Mouse (Mus musculus) midbrain, embryonic 13.5 days (tissue): Measurements from ENCODE around the gene Gm9964. TPM values are rescaled to one million over a fixed set of nuclear protein-coding genes. Genes with fewer than 3 reads are reported as not detected.
A peak's percentile ranks its signal among the peaks of the same experiment; 100 is the strongest.

Experiments used
- ATAC-seq: fragments of 200-750 bp; cut with Nextera tagmentation; 2 replicates; pipeline ENCODE4 v1.8.0; 2017; ENCODE audit warnings: mild to moderate bottlenecking, moderate TSS enrichment, moderate library complexity
- H3K27ac ChIP-seq: fragments of 300-500 bp; sonication (generic); 2 replicates; pipeline ENCODE4 v1.5.1; 2015; ENCODE audit warnings: inconsistent platforms, mild to moderate bottlenecking, moderate library complexity
- H3K27me3 ChIP-seq: fragments of 300-500 bp; sonication (generic); 2 replicates; pipeline ENCODE4 v1.6.1; 2015; ENCODE audit warnings: mild to moderate bottlenecking, inconsistent platforms
- H3K36me3 ChIP-seq: fragments of 300-500 bp; sonication (generic); 2 replicates; pipeline ENCODE4 v1.6.1; 2015; ENCODE audit warnings: mild to moderate bottlenecking, inconsistent platforms
- H3K4me1 ChIP-seq: fragments of 300-500 bp; sonication (generic); replicated peaks from 2 replicates; pipeline ENCODE4 v1.6.1; 2015; ENCODE audit warnings: inconsistent platforms
- H3K4me2 ChIP-seq: fragments of 300-500 bp; sonication (generic); replicated peaks from 2 replicates; pipeline ENCODE4 v1.6.1; 2015; ENCODE audit warnings: moderate library complexity, mild to moderate bottlenecking, inconsistent platforms
- H3K4me3 ChIP-seq: fragments of 300-500 bp; sonication (generic); replicated peaks from 2 replicates; pipeline ENCODE4 v1.5.1; 2015; ENCODE audit warnings: mild to moderate bottlenecking, inconsistent platforms
- H3K9ac ChIP-seq: fragments of 300-500 bp; sonication (generic); replicated peaks from 2 replicates; pipeline ENCODE4 v1.6.1; 2015; ENCODE audit warnings: mild to moderate bottlenecking, inconsistent platforms
- H3K9me3 ChIP-seq: fragments of 300-500 bp; sonication (generic); 2 replicates; pipeline ENCODE4 v1.6.1; 2016; ENCODE audit warnings: mild to moderate bottlenecking, inconsistent platforms
- WGBS: fragments of 180-500 bp; shearing (Covaris S2); methylation state at CpG from one replicate; pipeline ENCODE4 v1.1.7; 2015; 5-methylcytosine and 5-hydroxymethylcytosine counted together
- polyA plus RNA-seq: library from polyadenylated mRNA; unstranded; fragments of >200 nt; fragmentation: Nextera tagmentation; extraction: Ambion mirVana; gene quantifications from 2 replicates; pipeline ENCODE4 v1.2.1, GENCODE M21; 2015

Gm9964 gene
- not detected in 2 replicates for polyA plus RNA-seq

DNA sequence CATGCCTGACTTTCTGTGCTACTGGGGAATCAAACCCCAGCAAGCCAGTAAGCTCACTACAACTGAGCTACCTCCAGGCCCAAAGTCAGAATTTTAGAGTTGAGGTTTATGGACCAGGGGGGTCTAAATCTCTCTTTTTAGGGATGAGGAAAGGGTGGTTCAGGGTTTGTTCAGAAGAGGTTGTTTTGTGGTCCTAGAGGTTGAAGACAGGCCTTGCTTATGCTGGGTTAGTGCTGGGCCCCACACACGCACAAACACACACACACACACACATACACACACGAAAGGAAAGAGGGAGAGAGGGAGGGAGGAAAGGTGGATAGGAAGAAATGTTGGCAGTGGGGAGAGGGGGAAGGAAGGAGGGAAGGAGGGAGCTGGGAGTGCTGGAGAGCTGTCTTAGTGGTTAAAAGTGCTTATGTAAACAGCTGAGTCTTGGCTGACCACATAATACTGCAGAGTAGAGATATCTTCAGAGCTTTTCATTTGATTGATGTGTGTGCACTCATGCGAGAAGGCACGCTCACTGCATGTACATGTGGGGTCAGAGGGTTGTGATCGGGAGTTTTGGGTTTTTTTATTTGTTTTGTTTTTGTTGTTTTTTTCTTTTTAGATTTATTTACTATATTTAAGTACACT is at the start of gene Gm9964:
Gm9964 (minus strand) TSS at position 51 of the 636 bp plus-strand sequence.
- Histone ChIP-seq H3K4me2 (no peak within 1 kb of the TSS), H3K27me3 (no peaks in the 10 kb centered on the region), H3K4me1 (no peaks in the 10 kb centered on the region), H3K4me3 (no peak within 1 kb of the TSS), H3K27ac (no peak within 1 kb of the TSS), H3K9me3 (no peaks in the 10 kb centered on the region), H3K36me3 (no peaks in the 10 kb centered on the region), H3K9ac (no peak within 1 kb of the TSS)
- WGBS, result 83% methylated on average over 5 of the region's 5 CpGs
- no peak for ATAC-seq

DNA sequence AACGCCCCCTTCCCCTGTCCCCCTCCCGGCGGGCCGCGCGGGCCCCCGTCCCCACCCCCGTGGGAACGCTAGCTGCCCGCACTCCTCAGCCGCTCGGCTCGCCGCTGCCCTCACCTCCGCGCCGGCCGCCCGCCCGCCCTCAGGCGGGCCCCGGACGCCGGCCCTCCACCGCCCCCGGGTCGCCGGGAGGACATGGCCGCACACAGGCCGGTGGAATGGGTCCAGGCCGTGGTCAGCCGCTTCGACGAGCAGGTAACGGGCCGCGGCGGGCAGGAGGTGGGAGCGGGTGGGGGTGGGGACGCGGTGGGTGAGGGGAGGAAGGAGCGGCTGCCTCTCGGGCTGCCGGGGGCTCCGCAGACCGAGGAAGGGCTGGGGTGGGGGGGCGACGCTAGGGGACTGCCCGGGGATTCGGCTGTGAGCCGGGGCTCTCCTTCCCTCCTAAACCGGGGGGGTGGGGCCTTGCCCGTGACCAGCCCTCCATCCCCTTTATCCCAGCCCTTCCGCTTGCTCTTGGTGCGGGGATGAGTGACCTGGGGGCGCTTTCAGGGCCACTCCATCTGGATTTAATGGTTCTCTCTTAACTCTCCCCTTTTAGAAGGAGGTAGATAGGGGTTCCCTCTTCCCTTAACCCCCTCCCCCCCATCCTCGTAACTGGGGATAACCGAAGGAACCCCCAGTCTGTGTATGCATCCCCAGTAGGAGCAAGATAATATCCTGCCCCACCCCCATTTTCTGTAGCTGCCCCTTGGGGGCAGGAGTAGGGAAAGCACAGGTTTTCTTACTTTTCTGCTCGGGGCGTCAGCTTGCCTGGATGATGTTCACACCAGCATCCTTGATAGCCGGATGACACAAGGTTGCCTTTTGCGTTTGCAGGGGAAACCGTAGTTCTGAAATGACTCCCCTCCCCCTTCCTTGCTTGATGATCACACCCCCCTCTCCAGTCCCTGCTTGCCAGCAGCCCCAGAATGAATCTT is 43.4 kb upstream of the Gm9964 start:
- Histone ChIP-seq H3K4me1 (peaks cover 27% of the 10 kb centered on the region), H3K9me3 (no peaks in the 10 kb centered on the region), H3K36me3 (0 out of 2 replicates have a peak, but pooled peaks cover 6% of the 10 kb centered on the region), H3K4me2 (peak overlapping the region; percentile 86), H3K27ac (peak overlapping the region; percentile 94), H3K9ac (peak overlapping the region; percentile 90), H3K4me3 (peak overlapping the region; percentile 86), H3K27me3 (no peaks in the 10 kb centered on the region)
- WGBS, result under 1% methylated on average over 33 of the region's 63 CpGs
- ATAC-seq, result peak; percentile 85

DNA sequence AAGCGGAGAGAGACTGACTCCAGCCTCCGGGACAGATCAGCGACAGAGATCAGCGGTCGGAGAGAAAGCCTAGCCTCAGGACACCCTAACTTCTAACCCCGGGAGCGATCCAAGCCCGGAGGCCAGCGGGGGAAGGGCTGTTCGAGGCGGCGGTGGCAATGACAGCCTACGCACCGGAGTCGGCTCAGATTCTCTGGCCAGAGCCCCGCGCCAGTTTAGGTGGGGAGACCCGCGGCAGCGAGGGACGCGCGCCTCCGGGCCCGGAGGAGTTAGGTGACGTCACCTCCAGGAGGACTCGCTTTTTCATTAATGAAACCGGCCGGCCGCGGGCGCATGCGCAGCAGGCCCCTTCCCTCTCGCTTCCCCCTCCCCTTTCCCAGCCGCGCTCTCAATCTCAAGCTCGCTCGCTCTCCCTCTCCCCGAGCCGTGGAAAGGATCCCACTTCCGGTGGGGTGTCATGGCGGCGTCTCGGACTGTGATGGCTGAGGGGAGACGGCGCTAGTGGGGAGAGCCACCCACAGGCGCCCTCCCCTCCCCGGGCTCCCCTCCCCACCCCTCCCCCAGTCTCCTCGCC is 42.6 kb upstream of the Gm9964 start, which contains the start of gene Nf1:
Nf1 (plus strand) TSS at position 460 of the 574 bp plus-strand sequence.
- H3K4me1 ChIP-seq, result peaks cover 27% of the 10 kb centered on the region
- H3K27ac ChIP-seq, result peak within 1 kb of the TSS; percentile 94
- peak; percentile 98 for ATAC-seq
- WGBS, result under 1% methylated on average over 47 of the region's 49 CpGs
- 0 out of 2 replicates have a peak, but pooled peaks cover 4% of the 10 kb centered on the region for H3K36me3 ChIP-seq
- peak within 1 kb of the TSS; percentile 86 for H3K4me3 ChIP-seq
- no peaks in the 10 kb centered on the region for H3K9me3 ChIP-seq
- H3K9ac ChIP-seq, result peak within 1 kb of the TSS; percentile 90
- no peaks in the 10 kb centered on the region for H3K27me3 ChIP-seq
- H3K4me2 ChIP-seq, result peak within 1 kb of the TSS; percentile 86

DNA sequence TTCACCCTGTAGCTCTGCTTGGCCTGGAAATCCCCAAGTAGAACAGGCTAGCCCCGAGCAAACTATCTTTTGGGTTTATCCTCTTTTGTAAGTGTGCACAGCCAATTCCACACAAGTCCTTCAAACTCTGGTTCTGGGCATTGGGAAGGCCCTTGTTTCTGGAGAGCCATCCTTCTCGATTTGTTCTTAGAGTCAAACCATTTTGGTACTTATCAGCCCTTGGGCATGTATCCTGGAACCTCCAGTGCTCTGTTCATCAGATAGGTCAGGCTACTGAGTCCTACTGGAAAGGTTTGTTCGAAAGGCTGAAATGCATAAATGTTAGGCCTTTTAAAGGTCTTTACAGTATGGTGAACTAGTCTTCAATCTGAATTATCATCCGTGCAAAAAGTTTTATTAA is 41.9 kb upstream of the Gm9964 start:
- Histone ChIP-seq H3K4me2 (peak overlapping the region; percentile 86), H3K4me3 (peak overlapping the region; percentile 86), H3K36me3 (0 out of 2 replicates have a peak, but pooled peaks cover 4% of the 10 kb centered on the region), H3K4me1 (peaks cover 27% of the 10 kb centered on the region), H3K27ac (no peak overlapping the region), H3K27me3 (no peaks in the 10 kb centered on the region), H3K9me3 (no peaks in the 10 kb centered on the region), H3K9ac (peak overlapping the region; percentile 90; the same call in 1 of the 2 replicates)
- WGBS, result 51% methylated on average over 4 of the region's 4 CpGs
- no peak for ATAC-seq

- Histone ChIP-seq H3K27me3 (no peaks in the 10 kb centered on the region), H3K9ac (no peak overlapping the region), H3K4me3 (no peak overlapping the region), H3K36me3 (no peaks in the 10 kb centered on the region), H3K9me3 (no peaks in the 10 kb centered on the region), H3K4me2 (no peak overlapping the region), H3K4me1 (peaks cover 20% of the 10 kb centered on the region), H3K27ac (no peak overlapping the region)
- WGBS, result 89% methylated on average over 5 of the region's 5 CpGs
- no peak for ATAC-seq
These were observed 40.1 kb upstream of the Gm9964 start for GRCm38 (mm10) chr11:79336722-79337267.

DNA sequence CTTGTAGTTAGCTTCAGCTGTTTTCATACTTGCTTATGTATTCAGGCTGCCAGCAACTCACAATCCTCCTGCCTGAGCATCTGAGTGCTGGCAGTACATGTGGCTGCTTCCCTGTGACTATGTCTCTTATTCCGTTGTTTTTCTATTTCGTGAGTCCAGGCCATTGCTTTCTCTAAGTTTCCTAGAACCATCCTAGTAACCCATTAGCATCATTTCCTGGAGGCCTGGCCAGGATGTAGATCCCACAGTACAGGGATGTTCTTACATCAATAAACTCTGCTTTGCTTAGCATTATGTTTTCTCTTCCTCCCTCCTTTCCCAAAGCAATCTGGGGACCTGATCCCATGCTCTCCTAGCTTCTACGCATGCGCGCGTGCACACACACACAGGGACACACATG is 38.4 kb upstream of the Gm9964 start:
- no peak overlapping the region for H3K4me3 ChIP-seq
- no peaks in the 10 kb centered on the region for H3K9me3 ChIP-seq
- H3K4me1 ChIP-seq, result peaks cover 6% of the 10 kb centered on the region
- no peak overlapping the region for H3K9ac ChIP-seq
- H3K27me3 ChIP-seq, result no peaks in the 10 kb centered on the region
- no peak for ATAC-seq
- WGBS, result 93% methylated on average over 6 of the region's 6 CpGs
- H3K4me2 ChIP-seq, result no peak overlapping the region
- H3K36me3 ChIP-seq, result no peaks in the 10 kb centered on the region
- H3K27ac ChIP-seq, result no peak overlapping the region

GRCm38 (mm10) chr11:79329585-79329984 is 32.9 kb upstream of the Gm9964 start:
- WGBS, result 100% methylated on average over 1 of the region's 1 CpGs
- Histone ChIP-seq H3K27me3 (no peaks in the 10 kb centered on the region), H3K27ac (no peak overlapping the region), H3K4me3 (no peak overlapping the region), H3K9me3 (no peaks in the 10 kb centered on the region), H3K36me3 (no peaks in the 10 kb centered on the region), H3K4me2 (no peak overlapping the region), H3K9ac (no peak overlapping the region), H3K4me1 (no peaks in the 10 kb centered on the region)
- ATAC-seq, result no peak

- Histone ChIP-seq H3K36me3 (no peaks in the 10 kb centered on the region), H3K4me3 (no peak overlapping the region), H3K9me3 (no peaks in the 10 kb centered on the region), H3K4me1 (no peaks in the 10 kb centered on the region), H3K9ac (no peak overlapping the region), H3K27ac (no peak overlapping the region), H3K27me3 (no peaks in the 10 kb centered on the region), H3K4me2 (no peak overlapping the region)
- 96% methylated on average over 4 of the region's 4 CpGs for WGBS
- no peak for ATAC-seq
These were observed 31.4 kb upstream of the Gm9964 start for GRCm38 (mm10) chr11:79328060-79328459.

DNA sequence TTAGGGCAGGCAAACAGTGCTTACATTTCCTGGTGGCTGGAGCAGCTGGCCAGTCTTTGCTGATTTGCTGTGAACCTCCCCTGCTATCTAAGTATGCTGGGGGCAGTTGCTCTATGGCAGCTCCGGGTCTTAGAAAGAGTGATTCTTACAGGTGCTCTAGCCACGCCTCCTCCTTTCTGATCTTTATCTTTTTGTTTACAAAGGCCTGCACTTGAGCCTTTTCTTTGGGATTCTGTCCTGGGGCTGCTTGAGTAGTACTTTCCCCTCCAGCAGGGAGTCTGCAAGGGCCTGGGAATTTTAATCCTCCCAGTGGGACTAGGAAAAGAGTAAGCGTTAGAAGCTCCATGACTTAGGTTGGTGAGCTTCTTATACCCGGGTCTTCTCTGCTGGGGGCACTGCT is 30.4 kb upstream of the Gm9964 start:
- Histone ChIP-seq H3K9me3 (no peaks in the 10 kb centered on the region), H3K36me3 (no peaks in the 10 kb centered on the region), H3K4me2 (no peak overlapping the region), H3K27ac (no peak overlapping the region), H3K27me3 (no peaks in the 10 kb centered on the region), H3K9ac (no peak overlapping the region), H3K4me1 (no peaks in the 10 kb centered on the region), H3K4me3 (no peak overlapping the region)
- 13% methylated on average over 4 of the region's 4 CpGs for WGBS
- no peak for ATAC-seq

GRCm38 (mm10) chr11:79325663-79326062 is 29.0 kb upstream of the Gm9964 start:
- Histone ChIP-seq H3K4me2 (no peak overlapping the region), H3K27ac (no peak overlapping the region), H3K9me3 (no peaks in the 10 kb centered on the region), H3K4me1 (no peaks in the 10 kb centered on the region), H3K27me3 (no peaks in the 10 kb centered on the region), H3K9ac (no peak overlapping the region), H3K36me3 (no peaks in the 10 kb centered on the region), H3K4me3 (no peak overlapping the region)
- ATAC-seq, result no peak
- 91% methylated on average over 8 of the region's 8 CpGs for WGBS

GRCm38 (mm10) chr11:79323985-79324685 is 27.4 kb upstream of the Gm9964 start:
- no peak for ATAC-seq
- 64% methylated on average over 12 of the region's 12 CpGs for WGBS
- H3K4me2 ChIP-seq, result no peak overlapping the region
- H3K9me3 ChIP-seq, result no peaks in the 10 kb centered on the region
- H3K27me3 ChIP-seq, result no peaks in the 10 kb centered on the region
- no peak overlapping the region for H3K27ac ChIP-seq
- no peaks in the 10 kb centered on the region for H3K36me3 ChIP-seq
- no peak overlapping the region for H3K4me3 ChIP-seq
- H3K9ac ChIP-seq, result no peak overlapping the region
- no peaks in the 10 kb centered on the region for H3K4me1 ChIP-seq
